Mouse (Mus musculus): ENCODE results near the gene Anapc7. TPM values are rescaled to one million over a fixed set of nuclear protein-coding genes. Genes with fewer than 3 reads are reported as not detected.
"Not testable (repeated sequence)": the region's sequence is repeated elsewhere in the genome, so short reads cannot be mapped to it uniquely, and the experiment has no call there.

Anapc7 gene
- polyA plus RNA-seq, 1 experiment from 2014 or later = 29.1 TPM

GRCm38 (mm10) chr5:122451324-122451723 lies 29.8 kb downstream of the Anapc7 start:
- Histone ChIP-seq H3K36me3 (ENCODE audit: inconsistent target) (peaks cover 35% of the 10 kb centered on the region), H3K4me3 (ENCODE audit: inconsistent target) (no peak overlapping the region), H3K79me2 (ENCODE audit: inconsistent target) (no peaks in the 10 kb centered on the region), H3K27ac (no peak overlapping the region)
- 96% methylated on average over 5 of the region's 5 CpGs for WGBS (ENCODE audit: missing documents)

- 97% methylated on average over 7 of the region's 7 CpGs for WGBS (ENCODE audit: missing documents)
- H3K36me3 ChIP-seq (ENCODE audit: inconsistent target) = peaks cover 43% of the 10 kb centered on the region
These were observed 30.7 kb downstream of the Anapc7 start for GRCm38 (mm10) chr5:122452194-122452593.

GRCm38 (mm10) chr5:122453188-122453587 lies 31.7 kb downstream of the Anapc7 start:
- WGBS (ENCODE audit: missing documents) = 83% methylated on average over 6 of the region's 6 CpGs
- H3K27ac ChIP-seq = no peak overlapping the region
- peaks cover 52% of the 10 kb centered on the region for H3K36me3 ChIP-seq (ENCODE audit: inconsistent target)
- H3K79me2 ChIP-seq (ENCODE audit: inconsistent target) = no peaks in the 10 kb centered on the region
- no peak overlapping the region for H3K4me3 ChIP-seq (ENCODE audit: inconsistent target)

More at GRCm38 (mm10) chr5:122452194-122452593, 30.7 kb downstream of the Anapc7 start:
- Histone ChIP-seq H3K79me2 (ENCODE audit: inconsistent target) (no peaks in the 10 kb centered on the region), H3K4me3 (ENCODE audit: inconsistent target) (no peak overlapping the region), H3K27ac (no peak overlapping the region)

GRCm38 (mm10) chr5:122454442-122454841 lies 32.9 kb downstream of the Anapc7 start:
- Histone ChIP-seq H3K27ac (no peak overlapping the region), H3K36me3 (ENCODE audit: inconsistent target) (peaks cover 64% of the 10 kb centered on the region), H3K4me3 (ENCODE audit: inconsistent target) (no peak overlapping the region), H3K79me2 (ENCODE audit: inconsistent target) (no peaks in the 10 kb centered on the region)
- 95% methylated on average over 4 of the region's 4 CpGs for WGBS (ENCODE audit: missing documents)

GRCm38 (mm10) chr5:122454883-122455282 lies 33.4 kb downstream of the Anapc7 start:
- Histone ChIP-seq H3K27ac (no peak overlapping the region), H3K36me3 (ENCODE audit: inconsistent target) (peaks cover 69% of the 10 kb centered on the region), H3K4me3 (ENCODE audit: inconsistent target) (no peak overlapping the region), H3K79me2 (ENCODE audit: inconsistent target) (no peaks in the 10 kb centered on the region)
- 100% methylated on average over 3 of the region's 3 CpGs for WGBS (ENCODE audit: missing documents)

- Histone ChIP-seq H3K36me3 (ENCODE audit: inconsistent target) (peaks cover 76% of the 10 kb centered on the region), H3K79me2 (ENCODE audit: inconsistent target) (no peaks in the 10 kb centered on the region), H3K27ac (no peak overlapping the region), H3K4me3 (ENCODE audit: inconsistent target) (no peak overlapping the region)
- WGBS (ENCODE audit: missing documents) = 88% methylated on average over 3 of the region's 3 CpGs
These were observed 34.1 kb downstream of the Anapc7 start for GRCm38 (mm10) chr5:122455584-122455983.

GRCm38 (mm10) chr5:122457054-122457453 lies 35.6 kb downstream of the Anapc7 start:
- H3K79me2 ChIP-seq (ENCODE audit: inconsistent target); H3K27ac ChIP-seq; H3K4me3 ChIP-seq (ENCODE audit: inconsistent target): not testable (repeated sequence)
- WGBS (ENCODE audit: missing documents) = 98% methylated on average over 9 of the region's 9 CpGs
- peaks cover 90% of the 10 kb centered on the region for H3K36me3 ChIP-seq (ENCODE audit: inconsistent target)

GRCm38 (mm10) chr5:122458066-122458465 lies 36.6 kb downstream of the Anapc7 start:
- Histone ChIP-seq H3K27ac (no peak overlapping the region), H3K79me2 (ENCODE audit: inconsistent target) (no peaks in the 10 kb centered on the region), H3K4me3 (ENCODE audit: inconsistent target) (no peak overlapping the region), H3K36me3 (ENCODE audit: inconsistent target) (peaks cover 99% of the 10 kb centered on the region)
- WGBS (ENCODE audit: missing documents) = 60% methylated on average over 4 of the region's 4 CpGs

GRCm38 (mm10) chr5:122459335-122459734 lies 37.8 kb downstream of the Anapc7 start:
- Histone ChIP-seq H3K36me3 (ENCODE audit: inconsistent target) (peaks cover 96% of the 10 kb centered on the region), H3K4me3 (ENCODE audit: inconsistent target) (no peak overlapping the region), H3K79me2 (ENCODE audit: inconsistent target) (no peaks in the 10 kb centered on the region), H3K27ac (no peak overlapping the region)
- WGBS (ENCODE audit: missing documents) = 100% methylated on average over 5 of the region's 5 CpGs

GRCm38 (mm10) chr5:122460656-122461055 lies 39.2 kb downstream of the Anapc7 start:
- H3K79me2 ChIP-seq (ENCODE audit: inconsistent target) = no peaks in the 10 kb centered on the region; the same call in 1 of the 2 replicates
- WGBS (ENCODE audit: missing documents) = 94% methylated on average over 10 of the region's 11 CpGs
- peaks cover 95% of the 10 kb centered on the region for H3K36me3 ChIP-seq (ENCODE audit: inconsistent target)
- H3K4me3 ChIP-seq (ENCODE audit: inconsistent target) = no peak overlapping the region
- H3K27ac ChIP-seq = no peak overlapping the region

- Histone ChIP-seq H3K36me3 (ENCODE audit: inconsistent target) (peaks cover 95% of the 10 kb centered on the region), H3K27ac (no peak overlapping the region), H3K79me2 (ENCODE audit: inconsistent target) (no peaks in the 10 kb centered on the region; the same call in 1 of the 2 replicates), H3K4me3 (ENCODE audit: inconsistent target) (no peak overlapping the region)
- 96% methylated on average over 9 of the region's 9 CpGs for WGBS (ENCODE audit: missing documents)
These were observed 39.9 kb downstream of the Anapc7 start for GRCm38 (mm10) chr5:122461431-122461830.

- no peak overlapping the region for H3K27ac ChIP-seq
- 88% methylated on average over 5 of the region's 5 CpGs for WGBS (ENCODE audit: missing documents)
- H3K79me2 ChIP-seq (ENCODE audit: inconsistent target) = peaks cover 35% of the 10 kb centered on the region
- no peak overlapping the region for H3K4me3 ChIP-seq (ENCODE audit: inconsistent target)
- peaks cover 54% of the 10 kb centered on the region for H3K36me3 ChIP-seq (ENCODE audit: inconsistent target)
These were observed 50.2 kb downstream of the Anapc7 start for GRCm38 (mm10) chr5:122471658-122472057.

- Histone ChIP-seq H3K79me2 (ENCODE audit: inconsistent target) (peaks cover 67% of the 10 kb centered on the region), H3K4me3 (ENCODE audit: inconsistent target) (no peak overlapping the region), H3K36me3 (ENCODE audit: inconsistent target) (peaks cover 43% of the 10 kb centered on the region), H3K27ac (no peak overlapping the region)
- WGBS (ENCODE audit: missing documents) = 72% methylated on average over 3 of the region's 4 CpGs
These were observed 53.3 kb downstream of the Anapc7 start for GRCm38 (mm10) chr5:122474643-122475363.

GRCm38 (mm10) chr5:122476078-122476477 lies 54.6 kb downstream of the Anapc7 start:
- Histone ChIP-seq H3K36me3 (ENCODE audit: inconsistent target) (peaks cover 40% of the 10 kb centered on the region), H3K4me3 (ENCODE audit: inconsistent target) (no peak overlapping the region), H3K79me2 (ENCODE audit: inconsistent target) (peaks cover 80% of the 10 kb centered on the region), H3K27ac (no peak overlapping the region)
- 94% methylated on average over 3 of the region's 3 CpGs for WGBS (ENCODE audit: missing documents)

- peaks cover 37% of the 10 kb centered on the region for H3K36me3 ChIP-seq (ENCODE audit: inconsistent target)
- H3K27ac ChIP-seq = no peak overlapping the region
- H3K4me3 ChIP-seq (ENCODE audit: inconsistent target) = no peak overlapping the region
- WGBS (ENCODE audit: missing documents) = 82% methylated on average over 2 of the region's 3 CpGs
- peaks cover 92% of the 10 kb centered on the region for H3K79me2 ChIP-seq (ENCODE audit: inconsistent target)
These were observed 56.0 kb downstream of the Anapc7 start for GRCm38 (mm10) chr5:122477492-122477891.

All from macrophage (primary cell).